Mouse (Mus musculus) intestine, postnatal 0 days (tissue): ENCODE data around the gene Srek1. TPM values are rescaled to one million over a fixed set of nuclear protein-coding genes. Genes with fewer than 3 reads are reported as not detected.

Source experiments
- ATAC-seq: fragments of 200-750 bp; cut with Nextera tagmentation; 2 replicates; pipeline ENCODE4 v1.8.0; 2017; ENCODE audit warnings: mild to moderate bottlenecking, moderate TSS enrichment, moderate library complexity
- H3K27ac ChIP-seq: fragments of 300-500 bp; sonication (generic); 2 replicates; pipeline ENCODE4 v1.5.1; 2014; ENCODE audit warnings: mild to moderate bottlenecking, low read depth, low read length, moderate library complexity
- H3K27me3 ChIP-seq: fragments of 300-500 bp; sonication (generic); replicated peaks from 2 replicates; pipeline ENCODE4 v1.6.1; 2014; ENCODE audit warnings: low read length, mixed read lengths; ENCODE audit not compliant: control insufficient read depth, insufficient read depth
- H3K36me3 ChIP-seq: fragments of 300-500 bp; sonication (generic); 2 replicates; pipeline ENCODE4 v1.6.1; 2014; ENCODE audit warnings: mild to moderate bottlenecking, moderate library complexity; ENCODE audit not compliant: control insufficient read depth, insufficient read depth
- H3K4me1 ChIP-seq: fragments of 300-500 bp; sonication (generic); replicated peaks from 2 replicates; pipeline ENCODE4 v1.6.1; 2014; ENCODE audit warnings: antibody characterized with exemption, low read length, mixed read lengths; ENCODE audit not compliant: control insufficient read depth, insufficient read depth
- H3K4me2 ChIP-seq: fragments of 300-500 bp; sonication (generic); replicated peaks from 2 replicates; pipeline ENCODE4 v1.6.1; 2014; ENCODE audit warnings: low read depth, mild to moderate bottlenecking, moderate library complexity
- H3K4me3 ChIP-seq: fragments of 300-500 bp; sonication (generic); 2 replicates; pipeline ENCODE4 v1.5.1; 2014; ENCODE audit warnings: low read depth, low read length
- H3K9ac ChIP-seq: fragments of 300-500 bp; sonication (generic); 2 replicates; pipeline ENCODE4 v1.6.1; 2014; ENCODE audit warnings: mild to moderate bottlenecking, low read depth, low read length
- H3K9me3 ChIP-seq: fragments of 300-500 bp; sonication (generic); 2 replicates; pipeline ENCODE4 v1.6.1; 2016; ENCODE audit warnings: mixed run types; ENCODE audit not compliant: control insufficient read depth
- CTCF ChIP-seq: sonication (generic); IDR thresholded peaks from 2 replicates; pipeline ENCODE4 v1.5.1; 2016; ENCODE audit warnings: low read depth, mild to moderate bottlenecking, control low read depth, antibody characterized with exemption, moderate library complexity
- WGBS: fragments of 180-500 bp; shearing (Covaris S2); extraction: QIAGEN DNeasy Blood & Tissue Kit; methylation state at CpG from one replicate; pipeline ENCODE4 v1.1.7; 2014; 5-methylcytosine and 5-hydroxymethylcytosine counted together
- polyA plus RNA-seq: library from polyadenylated mRNA; unstranded; fragments of >200 nt; fragmentation: Nextera tagmentation; extraction: Ambion mirVana; gene quantifications from 2 replicates; pipeline ENCODE4 v1.2.1, GENCODE M21; 2015

Gene Srek1
- polyA plus RNA-seq, 1 experiment from 2014 or later, result 22.1 TPM

DNA sequence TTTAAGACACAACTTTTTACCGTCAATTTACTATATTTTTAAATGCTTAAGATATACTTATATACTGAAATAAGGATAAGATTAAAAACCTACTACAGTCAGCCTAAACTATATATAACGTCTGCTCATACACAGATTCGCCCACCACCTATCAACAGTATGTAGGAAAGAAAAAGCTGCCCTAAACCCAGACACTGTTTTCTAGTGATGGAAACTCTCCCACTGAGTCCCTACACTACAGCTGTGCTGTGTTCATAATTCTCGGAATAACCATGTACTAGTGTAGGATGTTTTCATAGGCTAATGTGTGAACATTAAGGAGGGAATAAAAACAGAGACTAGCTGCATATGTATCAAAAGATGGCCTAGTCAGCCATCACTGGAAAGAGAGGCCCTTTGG is 29.2 kb downstream of the Srek1 start:
- ATAC-seq, result no peak
- no peaks in the 10 kb centered on the region for H3K9me3 ChIP-seq
- no peaks in the 10 kb centered on the region for H3K27me3 ChIP-seq
- H3K4me3 ChIP-seq, result no peak overlapping the region
- H3K9ac ChIP-seq, result no peak overlapping the region
- H3K4me2 ChIP-seq, result no peak overlapping the region
- peaks cover 72% of the 10 kb centered on the region for H3K36me3 ChIP-seq
- no peak for TF ChIP-seq CTCF
- no peaks in the 10 kb centered on the region for H3K4me1 ChIP-seq
- WGBS, result 92% methylated on average over 4 of the region's 4 CpGs
- H3K27ac ChIP-seq, result no peak overlapping the region

DNA sequence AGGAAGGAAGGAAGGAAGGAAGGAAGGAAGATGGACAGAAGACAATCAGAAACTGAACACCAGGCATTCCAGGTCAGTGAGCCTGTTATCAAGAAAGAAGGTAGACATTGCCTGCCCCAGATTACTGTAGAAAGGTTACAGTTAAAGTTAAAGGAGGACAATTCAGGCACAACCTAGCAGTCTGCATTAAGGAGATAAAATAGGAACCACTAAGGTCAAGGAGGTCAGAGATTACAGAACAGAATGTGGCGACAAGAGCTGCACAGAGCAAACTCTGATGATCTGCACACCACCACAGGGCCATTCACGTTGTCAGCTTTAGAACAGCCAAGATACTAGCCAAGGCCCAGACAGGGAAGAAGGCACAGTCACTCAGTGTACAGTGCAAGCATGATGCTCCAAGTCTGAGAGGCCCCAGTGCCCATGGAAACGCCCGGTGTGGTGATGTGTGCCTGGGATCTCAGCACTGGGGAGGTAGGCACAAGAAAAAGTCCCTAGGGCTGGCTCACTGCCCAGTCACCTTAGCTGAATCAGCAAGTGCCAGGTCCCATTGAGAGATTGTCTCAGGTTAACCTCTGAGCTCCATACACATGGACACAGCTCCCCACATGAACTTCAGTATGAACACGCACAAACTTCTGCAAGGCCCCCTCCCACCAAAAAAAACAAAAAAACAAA is 38.9 kb downstream of the Srek1 start:
- Histone ChIP-seq H3K9ac (no peak overlapping the region), H3K27ac (no peak overlapping the region), H3K4me2 (no peak overlapping the region), H3K9me3 (no peaks in the 10 kb centered on the region), H3K4me1 (no peaks in the 10 kb centered on the region), H3K36me3 (peaks cover 23% of the 10 kb centered on the region), H3K27me3 (no peaks in the 10 kb centered on the region), H3K4me3 (no peak overlapping the region)
- 78% methylated on average over 5 of the region's 5 CpGs for WGBS
- peak; percentile 38; the same call in 1 of the 2 replicates for ATAC-seq
- no peak for TF ChIP-seq CTCF

- ATAC-seq, result no peak
- Histone ChIP-seq H3K27me3 (no peaks in the 10 kb centered on the region), H3K4me3 (no peak overlapping the region), H3K4me1 (no peaks in the 10 kb centered on the region), H3K4me2 (no peak overlapping the region), H3K27ac (no peak overlapping the region), H3K9me3 (no peaks in the 10 kb centered on the region), H3K36me3 (no peaks in the 10 kb centered on the region), H3K9ac (no peak overlapping the region)
- TF ChIP-seq CTCF, result no peak
- 64% methylated on average over 2 of the region's 2 CpGs for WGBS
Observed at GRCm38 (mm10) chr13:103726872-103727271, 47.5 kb downstream of the Srek1 start.

DNA sequence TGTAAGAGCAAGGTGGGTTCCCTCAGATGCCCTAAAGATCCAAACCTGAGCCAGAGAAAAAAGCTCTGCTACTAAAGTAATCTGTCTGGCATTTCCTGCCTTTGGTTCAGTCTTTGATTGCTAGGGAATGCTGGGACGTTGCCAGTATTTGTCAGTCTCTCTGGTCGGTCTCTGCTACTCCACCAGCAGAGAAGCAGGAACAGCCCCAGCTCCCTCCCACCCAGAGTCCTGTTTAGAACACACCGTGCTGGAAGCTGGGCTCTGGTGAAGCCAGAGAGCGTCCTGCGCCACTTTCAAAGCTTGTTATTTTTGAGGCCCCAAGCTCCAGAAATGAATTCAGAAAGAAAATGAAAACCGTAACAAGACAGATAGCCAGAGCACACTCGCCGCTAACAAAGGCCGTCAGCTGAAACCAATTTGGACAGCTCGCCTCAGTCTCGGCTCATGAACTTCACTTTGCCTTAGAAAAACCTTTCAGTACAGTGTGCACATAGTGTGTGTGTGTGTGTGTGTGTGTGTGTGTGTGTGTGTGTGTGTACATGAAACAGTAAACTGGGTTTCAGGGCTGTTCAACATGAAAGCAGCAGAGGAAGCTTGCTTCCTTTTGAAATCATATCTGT is 62.9 kb downstream of the Srek1 start:
- Histone ChIP-seq H3K4me1 (no peaks in the 10 kb centered on the region), H3K27ac (no peak overlapping the region), H3K4me2 (no peak overlapping the region), H3K9ac (no peak overlapping the region), H3K4me3 (no peak overlapping the region), H3K36me3 (no peaks in the 10 kb centered on the region), H3K9me3 (no peaks in the 10 kb centered on the region), H3K27me3 (no peaks in the 10 kb centered on the region)
- 59% methylated on average over 11 of the region's 11 CpGs for WGBS
- no peak for ATAC-seq
- no peak for TF ChIP-seq CTCF

DNA sequence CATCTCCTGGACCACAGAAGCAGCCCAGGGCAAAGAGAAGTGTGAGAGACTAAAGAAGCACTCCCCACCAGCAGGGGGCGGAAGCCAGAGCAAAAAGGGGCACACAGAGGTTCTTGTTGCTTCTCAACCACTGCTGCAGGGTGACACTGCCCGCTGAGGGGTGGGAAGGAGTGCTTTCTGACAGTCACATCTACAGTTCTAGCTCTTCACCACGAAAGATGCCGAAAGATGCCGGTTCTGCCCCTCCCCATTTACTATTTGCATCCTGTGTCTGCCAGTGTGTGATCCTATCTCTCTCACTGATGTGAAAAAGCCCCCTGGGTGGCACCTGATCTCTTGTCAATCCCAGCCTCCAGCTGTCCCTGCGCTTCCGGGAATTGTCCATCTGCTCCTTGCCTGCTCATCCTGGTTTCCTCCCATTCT is 64.0 kb downstream of the Srek1 start:
- Histone ChIP-seq H3K9ac (no peak overlapping the region), H3K4me3 (no peak overlapping the region), H3K36me3 (no peaks in the 10 kb centered on the region), H3K4me2 (no peak overlapping the region), H3K27me3 (no peaks in the 10 kb centered on the region), H3K4me1 (no peaks in the 10 kb centered on the region), H3K27ac (no peak overlapping the region), H3K9me3 (no peaks in the 10 kb centered on the region)
- TF ChIP-seq CTCF, result peak; percentile 64
- WGBS, result 47% methylated on average over 7 of the region's 7 CpGs
- ATAC-seq, result no peak

DNA sequence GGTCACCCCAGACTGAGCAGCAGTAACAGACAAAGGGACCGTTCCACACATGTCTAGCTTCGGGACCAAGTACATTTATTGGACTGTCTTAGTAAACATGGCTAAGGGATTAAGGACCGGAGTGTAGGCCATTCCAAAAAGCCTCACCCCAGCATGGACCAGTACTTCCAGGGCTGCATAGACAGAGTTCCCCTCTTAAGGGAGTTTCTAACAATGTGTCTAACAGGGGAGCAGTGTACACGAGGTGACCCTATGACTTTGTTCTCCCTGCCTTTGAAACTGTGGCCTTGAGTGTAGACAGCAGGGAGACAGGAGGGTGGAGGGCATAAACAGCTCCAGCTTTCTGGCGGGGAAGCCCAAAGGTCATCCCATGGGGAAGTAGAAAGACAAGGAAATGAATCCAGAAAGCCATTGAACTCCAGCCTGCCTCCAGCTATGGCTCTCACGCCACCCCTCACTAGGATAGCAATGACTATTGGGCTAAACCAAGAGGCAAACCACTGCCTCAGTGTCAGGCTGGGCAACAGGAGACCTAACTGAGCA is 68.9 kb downstream of the Srek1 start:
- Histone ChIP-seq H3K4me1 (no peaks in the 10 kb centered on the region), H3K9me3 (no peaks in the 10 kb centered on the region), H3K4me2 (no peak overlapping the region), H3K9ac (no peak overlapping the region), H3K27me3 (no peaks in the 10 kb centered on the region), H3K4me3 (no peak overlapping the region), H3K36me3 (no peaks in the 10 kb centered on the region), H3K27ac (no peak overlapping the region)
- peak; percentile 74 for ATAC-seq
- no peak for TF ChIP-seq CTCF
- 36% methylated on average over 6 of the region's 6 CpGs for WGBS
